Mouse (Mus musculus) gastrocnemius, postnatal 10 days (tissue): ENCODE measurements around the gene Phlda2. TPM values are rescaled to one million over a fixed set of nuclear protein-coding genes. Genes with fewer than 3 reads are reported as not detected.
A peak's percentile ranks its signal among the peaks of the same experiment; 100 is the strongest.
"Not testable (repeated sequence)": the region's sequence is repeated elsewhere in the genome, so short reads cannot be mapped to it uniquely, and the experiment has no call there.

Experiments used
- DNase-seq: peaks from one replicate; pipeline ENCODE4 v3.0.0; 2021; ENCODE audit warnings: mixed read lengths
- long read RNA-seq, 2 experiments: library from polyadenylated mRNA; stranded (forward); transcript quantifications; one replicate each; pipeline ENCODE4 v2.0.0; 2021
- total RNA-seq, 2 experiments: library from RNA; stranded (reverse); gene quantifications; 2 replicates each; pipeline ENCODE4 v1.2.3; 2021

The Phlda2 gene
- total RNA-seq, result not detected
- long read RNA-seq, experiment 1, result 0 reads
- long read RNA-seq, experiment 2, result 0 reads

- no peak for DNase-seq
Measured at GRCm38 (mm10) chr7:143502418-143503200, at the start of gene Phlda2. Gene Phlda2, minus strand, starts transcription at chr7:143503150.

GRCm38 (mm10) chr7:143549588-143550220 is 46.8 kb upstream of the Phlda2 start:
- no peak for DNase-seq

- peak; percentile 95 for DNase-seq
Measured at GRCm38 (mm10) chr7:143548976-143549457, 46.1 kb upstream of the Phlda2 start, which contains the start of gene Nap1l4. Gene Nap1l4, minus strand, starts transcription at chr7:143549106.

- DNase-seq, result no peak
Measured at GRCm38 (mm10) chr7:143548231-143548961, 45.4 kb upstream of the Phlda2 start.

GRCm38 (mm10) chr7:143546554-143546953 is 43.6 kb upstream of the Phlda2 start:
- no peak for DNase-seq

GRCm38 (mm10) chr7:143544368-143544767 is 41.4 kb upstream of the Phlda2 start:
- peak; percentile 20 for DNase-seq

- DNase-seq, result no peak
Measured at GRCm38 (mm10) chr7:143538671-143539070, 35.7 kb upstream of the Phlda2 start.

- not testable (repeated sequence) for DNase-seq
Measured at GRCm38 (mm10) chr7:143538229-143538628, 35.3 kb upstream of the Phlda2 start.

GRCm38 (mm10) chr7:143536251-143536650 is 33.3 kb upstream of the Phlda2 start:
- DNase-seq, result no peak

- no peak for DNase-seq
Measured at GRCm38 (mm10) chr7:143533284-143533683, 30.3 kb upstream of the Phlda2 start.

GRCm38 (mm10) chr7:143532410-143532809 is 29.5 kb upstream of the Phlda2 start:
- no peak for DNase-seq

- no peak for DNase-seq
Measured at GRCm38 (mm10) chr7:143519333-143519732, 16.4 kb upstream of the Phlda2 start.

- DNase-seq, result no peak
Measured at GRCm38 (mm10) chr7:143514416-143514768, 11.4 kb upstream of the Phlda2 start.

GRCm38 (mm10) chr7:143513763-143514415 is 10.9 kb upstream of the Phlda2 start:
- DNase-seq, result no peak

GRCm38 (mm10) chr7:143511335-143511712 is 8.4 kb upstream of the Phlda2 start:
- no peak for DNase-seq

GRCm38 (mm10) chr7:143510593-143511334 is 7.8 kb upstream of the Phlda2 start:
- no peak for DNase-seq

GRCm38 (mm10) chr7:143509566-143509965 is 6.6 kb upstream of the Phlda2 start:
- no peak for DNase-seq

GRCm38 (mm10) chr7:143506675-143507074 is 3.7 kb upstream of the Phlda2 start:
- peak; percentile 47 for DNase-seq

- DNase-seq, result no peak
Measured at GRCm38 (mm10) chr7:143506271-143506670, 3.3 kb upstream of the Phlda2 start.

GRCm38 (mm10) chr7:143505823-143506222 is 2.9 kb upstream of the Phlda2 start:
- peak; percentile 82 for DNase-seq

- no peak for DNase-seq
Measured at GRCm38 (mm10) chr7:143505411-143505810, 2.5 kb upstream of the Phlda2 start.

GRCm38 (mm10) chr7:143503926-143504325 is 976 bp upstream of the Phlda2 start:
- no peak for DNase-seq
